Mouse (Mus musculus) induced T-regulatory cell, adult 2 months (primary cell): ENCODE measurements around the gene Zswim8.

Experiments
- DNase-seq: peaks from one replicate; pipeline ENCODE4 v3.0.0-alpha.2; 2012; ENCODE audit warnings: low read depth

Zswim8 gene

DNA sequence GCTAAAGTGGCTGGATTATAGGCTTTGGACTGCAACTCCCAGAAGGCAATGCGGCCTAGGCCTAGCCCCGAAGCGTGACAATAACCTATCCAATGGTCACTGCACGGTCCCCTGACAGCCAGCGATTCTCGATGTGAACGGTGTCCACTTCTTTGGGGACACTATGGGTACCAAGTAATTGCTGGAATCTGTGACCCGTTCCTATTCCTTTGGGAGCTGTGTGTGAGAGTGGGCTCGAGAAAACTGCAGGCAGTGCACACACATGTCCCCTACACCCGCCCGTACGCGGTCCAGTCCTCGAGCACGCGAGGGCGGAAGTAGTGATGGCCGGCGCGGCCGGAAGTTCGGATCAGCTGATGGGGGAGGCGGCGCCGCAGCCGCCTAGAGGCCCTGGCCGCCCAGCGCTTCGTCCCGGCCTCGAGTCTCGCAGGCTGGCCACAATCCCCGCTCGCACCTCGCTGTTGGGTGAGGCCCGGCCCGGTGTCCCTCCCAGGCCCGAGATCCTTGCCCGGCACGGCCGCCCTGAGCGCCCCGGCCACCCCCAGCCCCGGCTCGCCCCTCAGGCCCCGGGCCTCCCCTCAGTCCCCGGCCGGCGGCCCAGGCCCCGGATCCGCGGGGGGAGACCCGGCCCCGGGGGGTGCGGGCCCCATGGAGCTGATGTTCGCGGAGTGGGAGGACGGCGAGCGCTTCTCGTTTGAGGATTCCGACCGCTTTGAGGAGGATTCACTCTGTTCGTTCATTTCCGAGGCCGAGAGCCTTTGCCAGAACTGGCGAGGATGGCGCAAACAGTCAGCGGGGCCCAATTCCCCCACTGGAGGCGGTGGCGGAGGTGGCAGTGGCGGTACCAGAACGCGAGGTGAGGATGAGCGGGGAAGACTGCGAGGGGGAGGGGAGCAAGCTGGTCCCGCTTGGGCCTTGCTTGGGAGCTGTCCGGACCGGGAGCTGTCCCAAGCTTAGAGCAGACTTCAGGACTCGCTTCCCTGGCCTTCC lies at the start of gene Zswim8:
Gene Zswim8, plus strand, starts transcription at position 352 of the 990 bp plus-strand sequence.
- DNase-seq, result peak; percentile 88

DNA sequence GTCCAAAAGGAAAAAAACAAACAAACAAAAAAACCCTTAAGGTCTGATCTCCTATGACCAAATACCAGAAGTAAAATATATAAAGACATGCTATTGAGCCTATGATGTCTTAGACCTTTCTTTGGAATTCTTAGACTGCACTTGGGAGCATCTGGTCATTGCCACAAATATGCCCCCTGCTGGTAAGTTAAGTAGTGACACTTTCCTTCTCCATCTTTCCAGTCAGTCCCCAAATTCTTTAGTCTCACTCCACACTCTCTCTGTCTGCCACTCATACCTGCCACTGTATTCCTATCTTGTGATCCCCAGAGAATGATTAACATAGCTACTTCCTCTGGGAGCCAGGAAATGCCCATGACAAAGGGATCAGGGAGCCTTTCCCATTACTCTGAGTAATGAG lies 49.0 kb upstream of the Zswim8 start:
- DNase-seq, result peak; percentile 71

DNA sequence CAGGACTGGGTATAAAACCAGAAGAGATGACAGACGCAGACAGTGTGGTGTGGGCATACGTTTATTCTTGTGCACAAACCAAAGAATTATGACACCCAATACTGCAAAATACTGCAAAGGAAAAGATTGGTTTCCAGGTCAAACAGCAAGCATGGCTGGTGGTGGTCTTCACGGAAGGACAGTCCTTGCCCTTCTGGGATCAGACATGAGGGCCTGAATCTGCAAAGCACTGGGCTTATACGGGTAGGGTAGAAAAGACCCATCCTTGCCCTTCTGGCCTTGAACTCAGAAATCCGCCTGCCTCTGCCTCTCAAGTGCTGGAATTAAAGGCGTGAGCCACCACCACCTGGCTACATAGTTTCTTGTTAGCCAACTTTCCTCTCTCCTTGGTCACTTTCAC lies 48.5 kb upstream of the Zswim8 start:
- DNase-seq, result no peak

DNA sequence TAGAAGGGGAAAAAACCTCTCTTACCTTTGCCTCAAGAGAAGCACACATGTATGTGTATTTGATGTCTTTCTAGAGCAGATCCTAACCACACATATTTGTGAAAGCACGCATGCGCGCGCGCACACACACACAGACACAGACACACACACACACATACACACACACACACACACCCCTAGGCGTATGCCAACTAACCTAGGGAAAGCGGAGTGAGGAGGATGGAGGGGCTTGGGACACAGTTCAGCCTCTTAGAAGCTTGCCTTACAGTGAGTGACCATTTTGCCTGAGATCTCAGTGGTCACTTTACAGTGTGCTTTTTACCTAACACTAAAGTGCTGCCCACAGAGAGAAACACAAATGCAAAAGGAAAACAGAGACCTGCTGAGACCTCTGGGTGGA lies 47.7 kb upstream of the Zswim8 start:
- DNase-seq, result no peak

DNA sequence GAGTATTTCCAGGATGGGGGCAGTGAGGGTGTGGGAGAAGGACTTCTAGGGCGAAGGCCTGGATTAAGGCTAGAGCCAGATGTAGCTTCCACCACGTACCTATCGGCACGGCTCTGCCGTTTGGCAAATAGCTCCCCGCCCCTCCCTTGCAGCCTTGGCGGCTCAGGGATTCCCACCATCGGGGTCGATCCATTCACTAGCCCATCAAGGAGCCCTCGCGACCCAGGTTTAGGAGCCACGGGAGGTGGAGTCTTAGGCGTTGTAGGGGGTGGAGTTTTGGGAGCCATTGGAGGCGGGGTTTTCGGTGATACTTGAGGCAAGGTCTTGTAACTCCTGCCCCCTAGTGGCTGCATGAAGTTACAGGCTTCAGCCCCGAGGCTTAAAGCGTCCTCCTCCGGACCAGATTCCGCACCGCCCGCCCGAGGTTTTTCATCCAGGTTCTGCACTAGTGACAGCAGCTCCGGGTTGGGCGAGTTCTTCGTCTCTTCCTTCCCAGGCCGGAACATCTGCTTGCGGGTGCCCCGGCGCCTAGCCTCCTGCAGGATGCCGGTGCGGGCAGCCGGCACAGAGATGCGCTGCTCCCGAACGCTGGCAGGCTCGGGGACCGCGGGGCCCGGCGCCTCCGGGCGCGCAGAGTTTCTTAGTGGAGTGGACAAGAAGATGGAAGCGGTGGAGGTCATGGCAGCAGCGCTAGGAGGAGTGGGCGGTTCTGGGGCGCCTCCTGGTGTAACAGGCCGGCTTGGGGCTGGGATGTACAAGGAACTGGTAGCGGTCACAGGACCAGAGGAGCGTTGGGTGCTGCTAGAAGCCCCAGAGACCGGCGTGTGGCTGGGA lies 46.3 kb upstream of the Zswim8 start:
- DNase-seq, result peak; percentile 99

DNA sequence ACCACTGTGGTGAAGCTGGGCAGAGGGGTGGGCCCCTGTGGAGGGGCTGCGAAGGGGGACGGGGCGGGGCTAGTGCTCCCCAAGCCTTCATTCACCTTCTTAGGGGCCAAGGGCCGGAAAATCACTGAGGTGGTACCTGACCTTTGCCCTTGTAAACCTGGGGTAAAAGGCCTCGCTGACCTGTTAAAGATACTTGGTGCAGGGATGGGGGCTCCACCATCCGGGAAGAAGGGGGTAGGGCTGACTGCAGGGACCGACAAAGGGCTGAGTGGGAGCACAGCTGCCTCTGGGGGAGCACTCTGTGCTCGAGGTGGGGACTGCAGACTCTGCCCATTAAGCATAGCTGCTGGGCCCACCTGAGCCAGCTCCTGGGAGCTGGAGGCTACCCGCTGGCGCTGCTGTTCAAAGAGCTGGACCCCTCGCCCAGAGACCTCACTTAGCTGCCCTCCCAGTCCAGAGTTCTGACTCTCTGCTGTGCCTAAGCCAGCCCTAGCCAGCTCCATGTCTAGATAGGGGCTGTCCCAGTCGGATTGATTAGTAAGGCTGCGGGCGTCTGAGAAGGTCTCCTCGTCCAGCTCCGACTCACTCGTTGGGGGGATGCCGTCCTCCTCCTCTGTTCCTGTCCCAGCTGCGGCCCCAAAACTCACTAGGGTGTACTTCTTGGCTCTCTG lies 45.6 kb upstream of the Zswim8 start:
- no peak for DNase-seq

DNA sequence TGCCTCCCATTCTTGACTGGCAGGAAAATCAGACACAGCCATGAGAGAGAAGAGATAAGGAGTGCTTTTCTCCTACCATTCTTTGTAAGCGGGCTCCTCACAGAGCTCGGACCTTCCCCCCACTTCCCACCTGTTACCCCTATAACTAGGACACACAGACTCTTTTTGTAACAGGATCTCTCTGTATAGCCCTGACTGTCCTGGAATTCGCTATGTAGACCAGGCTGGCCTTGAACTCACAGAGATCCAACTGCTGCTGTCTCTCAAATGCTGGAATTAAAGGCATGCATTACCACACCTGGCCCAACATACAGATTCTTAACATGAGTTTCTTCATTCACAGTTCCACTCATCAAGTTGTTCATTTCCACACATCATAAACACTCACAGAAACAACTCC lies 44.6 kb upstream of the Zswim8 start:
- no peak for DNase-seq

DNA sequence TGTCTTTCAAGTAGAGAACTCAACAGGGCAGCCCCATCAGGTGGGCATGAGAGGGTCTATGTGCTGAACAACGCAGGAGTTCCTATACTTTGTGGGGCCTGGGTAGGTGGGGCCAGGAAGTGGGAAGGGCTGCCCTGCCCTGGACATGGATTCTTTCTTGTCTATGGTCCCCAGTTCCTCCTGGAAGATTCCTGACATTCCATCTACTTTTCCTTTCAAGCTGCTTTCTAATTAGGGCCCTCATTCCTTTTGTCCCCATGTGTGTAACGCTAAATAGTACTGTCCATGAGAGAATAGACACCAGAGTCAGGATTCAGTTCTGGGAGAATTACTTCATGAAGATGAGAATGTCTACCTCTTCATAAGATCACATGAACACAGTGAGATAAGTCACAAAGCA lies 43.8 kb upstream of the Zswim8 start:
- no peak for DNase-seq

DNA sequence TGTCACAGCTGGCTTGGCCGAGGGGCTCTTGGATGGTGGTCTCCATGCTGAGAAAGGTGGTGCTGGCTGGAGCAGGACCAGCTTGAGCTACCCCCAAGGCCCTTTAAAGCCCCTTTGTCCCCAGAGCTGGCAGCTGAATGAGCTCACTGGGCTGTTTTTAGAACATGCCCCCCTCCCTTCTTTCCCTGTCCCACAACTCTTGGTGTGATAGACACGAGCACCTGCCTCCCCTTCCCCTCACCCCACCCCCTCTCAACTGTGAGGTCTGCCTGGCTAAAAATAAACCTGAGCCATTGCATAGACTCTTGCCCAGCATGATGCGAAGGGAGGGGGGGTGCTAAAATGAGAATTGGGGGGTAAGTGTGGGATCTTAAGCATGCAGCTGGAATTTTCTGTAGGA lies 42.9 kb upstream of the Zswim8 start:
- DNase-seq, result no peak

DNA sequence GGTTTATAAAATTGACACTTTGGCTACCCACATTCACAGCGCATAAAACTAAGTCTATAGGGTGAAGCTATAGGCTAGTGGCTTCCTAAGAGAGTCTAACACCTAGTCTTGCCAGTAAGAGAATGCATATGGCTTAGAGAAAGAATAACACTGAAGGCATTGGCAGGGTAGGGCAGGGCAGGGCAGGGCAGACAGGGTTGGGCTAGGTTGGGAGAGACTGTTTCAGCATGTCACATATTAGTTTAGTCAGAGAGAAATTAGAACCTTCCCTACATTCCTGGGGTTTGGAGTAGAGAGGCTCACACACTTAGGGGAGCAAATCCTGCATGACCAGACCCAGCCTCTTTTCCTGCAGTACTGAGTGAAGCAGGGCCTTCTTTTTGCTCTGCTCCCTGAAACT lies 39.9 kb upstream of the Zswim8 start:
- DNase-seq, result no peak

DNA sequence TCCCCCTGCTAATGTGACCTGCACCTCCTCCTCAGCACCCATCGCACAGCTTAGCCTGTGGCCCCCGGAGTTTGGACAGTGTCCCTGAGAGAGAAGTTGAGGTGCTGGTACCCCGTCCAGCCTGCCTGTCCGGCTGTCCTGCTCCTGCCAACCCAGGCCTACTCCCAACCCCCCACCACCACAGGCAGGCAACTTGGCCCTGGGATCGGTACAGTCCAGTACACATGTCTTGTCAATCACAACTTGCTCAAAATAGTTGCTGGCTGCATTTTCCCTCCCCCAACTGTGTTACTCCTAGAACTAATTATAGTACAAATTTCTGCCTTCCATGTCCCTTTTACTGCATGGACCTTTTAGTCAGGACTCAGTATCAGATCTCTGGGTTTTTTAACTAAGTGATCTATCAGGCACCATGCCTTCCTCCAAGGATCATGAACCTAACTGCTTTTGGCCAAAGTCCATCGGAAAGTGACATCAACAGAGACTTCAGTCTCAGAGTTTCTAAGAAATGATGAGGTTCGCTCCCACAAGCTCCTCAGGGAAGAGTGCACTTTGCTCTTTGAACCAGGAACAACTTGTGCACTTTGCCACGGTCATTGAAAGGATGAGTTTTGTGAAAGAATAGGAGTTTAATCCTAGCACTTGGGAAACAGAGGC lies 39.1 kb upstream of the Zswim8 start, which contains the start of gene Synpo2l:
Gene Synpo2l, minus strand, starts transcription at position 201 of the 657 bp plus-strand sequence.
- no peak for DNase-seq

DNA sequence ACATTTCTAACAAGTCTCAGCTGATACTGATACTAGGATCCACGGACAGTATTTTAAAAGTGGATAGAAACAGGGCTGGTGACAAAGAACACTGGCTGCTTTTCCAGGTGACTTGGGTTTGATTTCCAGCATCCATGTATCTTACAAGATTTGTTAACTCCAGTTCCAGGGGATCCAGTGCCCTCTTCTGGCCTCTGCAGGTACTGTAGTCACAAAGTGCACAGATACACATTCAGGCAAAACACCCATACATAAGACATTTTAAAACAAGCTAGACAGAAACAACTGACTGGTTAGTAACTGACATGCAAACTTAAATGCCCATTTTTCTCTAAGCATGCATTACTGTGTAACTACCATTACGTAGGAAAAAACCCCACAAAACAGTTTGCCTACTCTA lies 34.4 kb upstream of the Zswim8 start:
- peak; percentile 80 for DNase-seq

DNA sequence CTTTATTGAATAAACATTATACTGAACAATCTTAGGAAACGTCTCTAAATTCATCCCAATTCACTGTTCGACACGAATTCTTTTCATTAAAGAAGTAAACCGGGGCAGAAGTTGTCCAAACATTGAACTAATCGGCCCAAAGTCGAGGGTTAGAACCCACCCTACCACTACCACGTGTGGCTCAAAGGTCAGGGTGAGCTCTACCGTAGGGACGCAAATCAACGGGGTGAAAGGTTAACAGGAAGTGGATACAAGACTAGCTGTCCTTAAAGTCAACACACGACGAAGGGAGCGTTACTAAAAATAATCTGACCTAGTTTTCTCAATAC lies 33.7 kb upstream of the Zswim8 start:
- no peak for DNase-seq

DNA sequence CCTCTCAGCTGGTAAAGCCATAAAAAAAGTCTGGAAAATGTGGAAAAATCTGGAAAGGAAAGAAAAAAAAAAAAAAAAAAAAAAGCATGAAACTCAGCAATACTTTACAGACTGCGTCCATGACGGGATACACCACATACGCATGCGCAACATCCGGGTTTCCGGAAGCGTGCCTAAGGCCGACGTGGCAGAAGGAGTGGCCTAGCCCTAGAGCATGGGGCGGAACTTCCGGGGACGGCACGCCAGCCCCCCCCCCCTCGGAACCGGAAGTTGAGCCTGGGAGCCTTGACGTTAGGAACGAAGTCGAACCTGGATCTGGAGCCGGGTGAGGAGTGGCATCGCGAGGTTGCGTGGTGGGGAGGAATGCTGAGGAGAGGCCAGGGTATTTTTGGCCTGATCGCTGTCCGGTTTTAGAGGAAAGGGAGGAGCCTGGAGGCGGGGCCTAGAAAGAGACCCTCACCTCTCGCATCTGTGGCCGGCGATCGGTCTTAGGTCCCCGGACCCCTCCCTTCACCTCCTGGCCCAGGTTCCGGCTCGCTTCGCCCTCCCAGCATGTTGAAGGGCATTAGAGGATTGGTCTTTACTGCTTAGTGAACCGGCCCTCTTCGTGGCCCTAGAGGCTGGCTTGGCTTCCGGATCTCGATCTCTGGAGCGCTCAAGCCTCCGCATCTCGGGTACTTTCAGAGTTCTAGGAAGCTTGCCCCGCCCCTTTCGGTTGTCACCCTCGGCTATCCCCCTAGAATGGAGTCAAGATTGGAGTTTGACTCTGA lies 33.1 kb upstream of the Zswim8 start, which contains the start of gene Sec24c:
Gene Sec24c, plus strand, starts transcription at position 245 of the 770 bp plus-strand sequence.
- peak; percentile 100 for DNase-seq

DNA sequence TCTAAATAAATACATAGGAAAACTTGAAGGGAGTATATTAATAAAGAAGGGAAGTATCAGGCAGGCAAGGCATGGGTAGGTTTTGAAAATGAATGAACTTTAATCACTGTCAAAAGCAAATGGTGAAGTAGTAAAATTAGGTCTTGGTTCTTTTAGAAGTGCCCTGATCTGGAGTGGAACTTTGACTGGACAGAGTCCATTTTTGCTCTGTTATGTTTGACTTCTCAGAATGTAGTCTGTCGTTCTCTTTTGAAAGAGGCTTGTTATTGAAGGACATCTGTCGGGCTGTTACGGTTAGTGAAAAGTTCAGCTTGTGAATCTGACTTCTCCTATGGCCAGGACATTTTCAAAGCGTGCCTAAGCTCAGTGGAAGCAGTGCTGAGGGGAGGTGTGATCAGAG lies 29.4 kb upstream of the Zswim8 start:
- no peak for DNase-seq

DNA sequence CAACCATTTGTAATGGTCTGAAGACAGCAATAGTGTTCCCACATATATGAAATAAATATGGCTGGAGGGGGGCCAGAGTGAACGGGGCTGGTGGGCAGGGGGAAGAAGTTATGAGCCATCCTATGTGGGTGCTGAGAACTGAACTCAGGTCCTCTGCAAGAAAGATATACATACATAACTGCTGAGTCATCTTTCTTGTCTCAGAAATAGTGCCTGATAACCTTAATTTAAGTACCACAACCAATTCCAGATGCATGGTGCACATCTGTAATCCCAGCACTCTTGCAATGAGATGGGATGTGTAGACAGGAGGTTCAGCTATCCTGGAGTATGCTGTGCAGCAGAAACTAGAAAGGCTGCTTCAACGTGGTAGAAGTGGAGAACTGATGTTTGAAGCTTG lies 25.6 kb upstream of the Zswim8 start:
- DNase-seq, result no peak

DNA sequence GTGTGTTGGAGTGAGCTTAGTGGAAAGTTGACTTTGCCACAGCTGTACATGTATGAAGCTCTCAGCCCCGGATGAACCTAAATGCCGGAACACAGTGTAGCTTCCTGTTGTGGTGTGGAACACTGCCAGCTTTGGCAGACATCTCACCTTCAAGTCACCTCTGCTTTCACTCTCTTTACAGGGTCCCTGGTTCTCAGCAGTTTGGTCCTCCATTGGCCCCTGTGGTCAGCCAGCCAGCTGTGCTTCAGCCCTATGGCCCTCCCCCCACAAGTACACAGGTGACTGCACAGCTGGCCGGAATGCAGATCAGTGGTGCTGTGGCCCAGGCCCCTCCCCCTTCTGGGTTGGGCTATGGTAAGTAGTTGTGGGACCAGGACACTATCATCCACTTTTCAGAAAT lies 24.9 kb upstream of the Zswim8 start:
- DNase-seq, result peak; percentile 87

DNA sequence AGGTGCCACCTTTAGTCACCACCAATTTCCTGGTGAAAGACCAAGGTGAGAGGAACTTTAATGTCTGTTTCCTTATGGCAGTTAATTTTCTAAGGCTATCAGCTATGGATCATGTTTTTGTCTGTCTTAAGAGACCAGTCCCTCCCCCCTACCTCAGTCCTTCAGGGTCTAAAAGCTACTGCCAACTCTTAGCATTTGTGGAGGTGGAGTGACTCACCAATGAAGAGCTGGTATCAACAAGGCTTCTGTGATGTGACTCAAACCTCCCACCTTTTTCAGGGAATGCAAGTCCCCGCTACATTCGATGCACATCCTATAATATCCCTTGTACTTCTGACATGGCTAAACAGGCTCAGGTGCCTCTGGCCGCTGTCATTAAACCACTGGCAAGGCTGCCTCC lies 20.8 kb upstream of the Zswim8 start:
- DNase-seq, result no peak

DNA sequence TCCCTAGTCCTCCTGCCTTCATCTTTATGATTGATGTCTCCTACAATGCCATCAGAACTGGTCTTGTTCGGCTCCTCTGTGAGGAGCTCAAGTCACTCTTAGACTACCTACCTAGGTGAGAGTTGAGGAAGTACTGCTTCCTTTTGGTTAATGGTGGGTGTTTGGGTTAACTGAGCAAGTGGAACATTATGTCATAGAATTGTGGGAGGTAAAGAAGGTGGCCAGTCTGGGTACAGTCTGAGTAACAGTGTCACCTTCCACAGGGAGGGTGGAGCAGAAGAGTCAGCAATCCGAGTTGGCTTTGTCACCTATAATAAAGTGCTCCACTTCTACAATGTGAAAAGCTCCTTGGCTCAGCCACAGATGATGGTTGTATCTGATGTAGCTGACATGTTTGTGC lies 18.3 kb upstream of the Zswim8 start:
- no peak for DNase-seq

DNA sequence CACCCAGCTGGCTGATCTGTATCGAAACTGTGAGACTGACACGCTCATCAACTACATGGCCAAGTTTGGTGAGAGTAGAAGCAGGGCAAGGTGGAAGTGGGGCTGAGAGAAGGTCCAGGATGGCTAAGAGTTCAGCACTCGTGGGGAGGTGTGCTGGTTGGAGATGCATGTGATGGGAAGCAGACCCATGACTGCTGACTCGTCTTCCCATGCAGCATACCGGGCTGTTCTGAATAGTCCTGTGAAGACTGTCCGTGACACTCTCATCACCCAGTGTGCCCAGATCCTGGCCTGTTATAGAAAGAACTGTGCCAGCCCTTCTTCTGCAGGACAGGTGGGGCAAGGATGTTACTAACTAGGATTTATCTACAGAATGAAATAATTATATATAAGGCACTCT lies 15.6 kb upstream of the Zswim8 start:
- DNase-seq, result no peak

DNA sequence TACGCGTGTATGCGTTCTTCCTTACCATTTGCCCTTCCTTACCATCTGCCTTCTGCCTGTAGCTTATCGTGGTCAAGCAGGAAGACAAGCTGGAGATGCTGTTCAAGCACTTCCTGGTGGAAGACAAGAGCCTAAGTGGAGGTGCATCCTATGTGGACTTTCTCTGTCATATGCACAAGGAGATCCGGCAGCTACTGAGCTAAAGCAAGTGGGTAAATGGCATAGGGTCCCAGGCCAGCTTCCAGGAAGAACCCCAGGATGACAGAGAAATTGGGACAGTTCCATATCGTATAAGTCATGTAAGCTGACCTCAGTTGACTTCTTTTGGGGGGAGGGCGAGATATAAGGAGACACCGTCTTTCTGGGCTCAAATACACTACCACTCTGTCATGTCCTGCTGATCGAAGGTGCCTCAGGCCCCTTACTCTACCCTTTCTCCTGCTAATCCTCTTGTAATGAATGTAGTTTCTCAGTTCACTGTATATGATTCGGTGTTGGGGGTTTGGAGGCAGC lies 13.7 kb upstream of the Zswim8 start:
- no peak for DNase-seq
